Mouse (Mus musculus): ENCODE results near the gene Rab37. TPM values are rescaled to one million over a fixed set of nuclear protein-coding genes. Genes with fewer than 3 reads are reported as not detected.

Gene Rab37
- polyA plus RNA-seq, 1 experiment from 2014 or later: 3.5 TPM

GRCm38 (mm10) chr11:115107403-115107916 lies 16.2 kb downstream of the Rab37 start:
- H3K4me3 ChIP-seq: no peak overlapping the region
- 38% methylated on average over 4 of the region's 4 CpGs for WGBS
- no peak for ATAC-seq (ENCODE audit: low FRiP score, low read depth)
- no peaks in the 10 kb centered on the region for H3K27me3 ChIP-seq (replicated peaks)
- H3K9me3 ChIP-seq: no peaks in the 10 kb centered on the region
- no peak overlapping the region for H3K4me2 ChIP-seq (replicated peaks)
- no peaks in the 10 kb centered on the region for H3K36me3 ChIP-seq
- H3K4me1 ChIP-seq: peaks cover 11% of the 10 kb centered on the region; the same call in 1 of the 2 replicates
- no peak overlapping the region for H3K9ac ChIP-seq
- no peak overlapping the region for H3K27ac ChIP-seq

DNA sequence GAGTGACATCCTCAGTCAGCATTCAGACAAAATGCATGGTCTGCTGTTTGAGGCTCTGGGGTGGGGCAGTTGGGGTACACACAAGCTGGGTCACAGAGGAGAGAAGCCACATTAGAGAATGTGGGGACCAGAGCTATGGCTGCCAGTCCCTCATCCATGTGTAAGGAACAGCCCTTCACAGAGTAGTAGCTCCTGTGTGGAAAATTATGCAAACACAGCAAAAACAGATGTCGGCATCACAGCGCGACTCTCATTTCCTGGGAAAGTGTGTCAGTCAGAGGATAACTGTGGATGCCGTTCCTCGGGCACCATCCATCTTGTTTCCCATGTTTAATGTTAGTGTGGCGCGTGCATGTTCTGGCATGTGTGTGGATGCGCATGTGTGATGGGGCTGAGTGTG lies 16.9 kb downstream of the Rab37 start:
- no peaks in the 10 kb centered on the region for H3K36me3 ChIP-seq
- H3K4me1 ChIP-seq: peaks cover 11% of the 10 kb centered on the region; the same call in 1 of the 2 replicates
- H3K9ac ChIP-seq: no peak overlapping the region
- WGBS: 91% methylated on average over 8 of the region's 8 CpGs
- no peak overlapping the region for H3K27ac ChIP-seq
- no peak for ATAC-seq (ENCODE audit: low FRiP score, low read depth)
- no peaks in the 10 kb centered on the region for H3K9me3 ChIP-seq
- H3K4me3 ChIP-seq: no peak overlapping the region
- H3K4me2 ChIP-seq (replicated peaks): no peak overlapping the region
- H3K27me3 ChIP-seq (replicated peaks): no peaks in the 10 kb centered on the region

GRCm38 (mm10) chr11:115110271-115110670 lies 19.0 kb downstream of the Rab37 start:
- ATAC-seq (ENCODE audit: low FRiP score, low read depth): no peak
- no peaks in the 10 kb centered on the region for H3K36me3 ChIP-seq
- no peaks in the 10 kb centered on the region for H3K27me3 ChIP-seq (replicated peaks)
- no peak overlapping the region for H3K9ac ChIP-seq
- no peaks in the 10 kb centered on the region for H3K9me3 ChIP-seq
- H3K4me3 ChIP-seq: no peak overlapping the region
- 87% methylated on average over 5 of the region's 5 CpGs for WGBS
- peaks cover 11% of the 10 kb centered on the region; the same call in 1 of the 2 replicates for H3K4me1 ChIP-seq
- no peak overlapping the region for H3K4me2 ChIP-seq (replicated peaks)
- no peak overlapping the region for H3K27ac ChIP-seq

DNA sequence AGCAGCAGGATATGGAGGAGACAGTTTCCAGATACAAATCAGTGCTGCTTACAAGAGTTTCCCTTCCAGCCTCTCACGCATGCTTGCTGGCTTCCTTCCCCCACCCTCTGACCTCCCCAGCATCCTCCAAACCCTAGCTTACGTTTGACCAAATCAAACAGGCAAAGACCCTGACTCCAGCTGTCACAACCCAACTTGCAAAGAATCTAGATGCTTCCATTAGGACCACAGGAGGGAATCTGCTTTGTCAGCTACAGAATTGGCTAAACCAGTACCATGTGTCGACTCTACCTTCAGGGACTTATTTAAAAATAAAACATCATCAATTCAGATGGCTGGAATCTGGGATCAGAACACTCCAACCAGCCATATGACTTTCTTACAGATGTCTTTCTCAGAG lies 21.0 kb downstream of the Rab37 start:
- no peak for ATAC-seq (ENCODE audit: low FRiP score, low read depth)
- H3K4me1 ChIP-seq: peaks cover 8% of the 10 kb centered on the region; the same call in 1 of the 2 replicates
- no peak overlapping the region for H3K4me3 ChIP-seq
- H3K36me3 ChIP-seq: no peaks in the 10 kb centered on the region
- H3K27ac ChIP-seq: no peak overlapping the region
- no peaks in the 10 kb centered on the region for H3K9me3 ChIP-seq
- no peak overlapping the region for H3K4me2 ChIP-seq (replicated peaks)
- H3K27me3 ChIP-seq (replicated peaks): no peaks in the 10 kb centered on the region
- H3K9ac ChIP-seq: no peak overlapping the region
- WGBS: 66% methylated on average over 3 of the region's 3 CpGs

DNA sequence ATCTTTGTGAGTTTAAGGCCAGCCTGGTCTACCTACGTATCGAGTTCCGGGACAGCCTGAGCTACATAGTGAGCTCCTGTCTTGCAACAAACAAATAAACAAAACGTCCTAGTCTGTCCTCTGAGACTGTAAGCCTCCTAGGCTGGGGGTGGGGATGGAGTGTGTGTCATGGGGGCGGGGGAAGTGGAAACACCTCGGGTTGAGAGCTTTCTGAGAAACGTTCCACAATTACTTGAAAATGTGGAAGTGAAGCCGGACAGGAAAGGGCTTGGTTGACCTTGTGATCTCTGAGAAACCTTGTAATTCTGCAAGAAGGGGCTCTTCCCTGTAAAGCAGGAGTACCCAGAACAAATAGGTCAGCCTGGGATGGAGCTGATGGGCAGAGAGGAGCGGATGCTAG lies 28.2 kb downstream of the Rab37 start:
- Histone ChIP-seq H3K4me1 (no peaks in the 10 kb centered on the region), H3K36me3 (no peaks in the 10 kb centered on the region), H3K4me2 (replicated peaks) (no peak overlapping the region), H3K9ac (no peak overlapping the region), H3K4me3 (no peak overlapping the region), H3K27ac (no peak overlapping the region), H3K27me3 (replicated peaks) (0 out of 2 replicates have a peak, but pooled peaks cover 5% of the 10 kb centered on the region), H3K9me3 (no peaks in the 10 kb centered on the region)
- WGBS: 78% methylated on average over 9 of the region's 9 CpGs
- no peak for ATAC-seq (ENCODE audit: low FRiP score, low read depth)

GRCm38 (mm10) chr11:115128483-115128882 lies 37.3 kb downstream of the Rab37 start:
- Histone ChIP-seq H3K27me3 (replicated peaks) (no peaks in the 10 kb centered on the region), H3K4me1 (no peaks in the 10 kb centered on the region), H3K27ac (no peak overlapping the region), H3K4me3 (no peak overlapping the region), H3K4me2 (replicated peaks) (no peak overlapping the region), H3K9ac (no peak overlapping the region), H3K36me3 (no peaks in the 10 kb centered on the region), H3K9me3 (no peaks in the 10 kb centered on the region)
- ATAC-seq (ENCODE audit: low FRiP score, low read depth): no peak
- WGBS: 90% methylated on average over 4 of the region's 4 CpGs

DNA sequence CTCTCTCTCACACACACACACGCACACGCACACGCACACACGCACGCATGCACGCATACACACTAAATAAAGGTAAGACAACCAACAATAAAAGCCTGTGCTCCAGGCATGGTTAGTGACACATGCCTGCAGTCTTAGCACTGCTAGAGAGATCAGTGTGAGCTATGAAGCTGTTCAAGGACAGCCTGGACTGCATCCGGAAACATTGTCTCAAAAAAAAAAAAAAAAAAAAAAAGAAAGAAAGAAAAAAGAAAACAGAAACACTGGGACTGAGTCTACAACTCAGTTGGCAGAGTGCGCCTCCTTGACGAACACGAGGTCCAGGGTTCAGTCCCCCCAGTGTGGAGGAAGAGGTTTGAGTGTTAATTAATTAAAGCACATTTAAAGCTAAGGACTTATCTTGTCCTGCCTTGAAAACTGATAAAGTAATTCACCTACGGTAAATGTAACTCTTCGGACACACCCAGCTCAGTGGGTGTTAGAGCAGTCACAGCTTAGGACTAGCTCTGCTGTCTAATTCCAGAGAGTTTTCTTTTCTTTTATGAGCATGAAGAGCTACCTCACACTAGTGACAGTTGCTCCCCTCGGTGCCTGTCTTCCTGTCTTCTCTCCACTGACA lies 38.4 kb downstream of the Rab37 start:
- no peak overlapping the region for H3K4me2 ChIP-seq (replicated peaks)
- H3K4me3 ChIP-seq: no peak overlapping the region
- no peaks in the 10 kb centered on the region for H3K36me3 ChIP-seq
- no peaks in the 10 kb centered on the region for H3K4me1 ChIP-seq
- WGBS: 87% methylated on average over 13 of the region's 13 CpGs
- H3K9ac ChIP-seq: no peak overlapping the region
- no peaks in the 10 kb centered on the region for H3K9me3 ChIP-seq
- ATAC-seq (ENCODE audit: low FRiP score, low read depth): no peak
- no peaks in the 10 kb centered on the region for H3K27me3 ChIP-seq (replicated peaks)
- H3K27ac ChIP-seq: no peak overlapping the region

GRCm38 (mm10) chr11:115131768-115132381 lies 40.6 kb downstream of the Rab37 start:
- no peaks in the 10 kb centered on the region for H3K36me3 ChIP-seq
- no peak overlapping the region for H3K4me3 ChIP-seq
- H3K27ac ChIP-seq: no peak overlapping the region
- no peaks in the 10 kb centered on the region for H3K9me3 ChIP-seq
- ATAC-seq (ENCODE audit: low FRiP score, low read depth): no peak
- H3K4me1 ChIP-seq: no peaks in the 10 kb centered on the region
- no peak overlapping the region for H3K9ac ChIP-seq
- WGBS: 84% methylated on average over 8 of the region's 8 CpGs
- H3K4me2 ChIP-seq (replicated peaks): no peak overlapping the region
- no peaks in the 10 kb centered on the region for H3K27me3 ChIP-seq (replicated peaks)

GRCm38 (mm10) chr11:115133800-115134199 lies 42.6 kb downstream of the Rab37 start, which contains the start of gene Cd300lf:
Gene Cd300lf (minus strand): TSS chr11:115133992.
- Histone ChIP-seq H3K4me1 (no peaks in the 10 kb centered on the region), H3K27me3 (replicated peaks) (no peaks in the 10 kb centered on the region), H3K4me3 (no peak within 1 kb of the TSS), H3K9ac (no peak within 1 kb of the TSS), H3K4me2 (replicated peaks) (no peak within 1 kb of the TSS), H3K9me3 (no peaks in the 10 kb centered on the region), H3K27ac (no peak within 1 kb of the TSS), H3K36me3 (no peaks in the 10 kb centered on the region)
- ATAC-seq (ENCODE audit: low FRiP score, low read depth): no peak
- WGBS: 86% methylated on average over 8 of the region's 8 CpGs

DNA sequence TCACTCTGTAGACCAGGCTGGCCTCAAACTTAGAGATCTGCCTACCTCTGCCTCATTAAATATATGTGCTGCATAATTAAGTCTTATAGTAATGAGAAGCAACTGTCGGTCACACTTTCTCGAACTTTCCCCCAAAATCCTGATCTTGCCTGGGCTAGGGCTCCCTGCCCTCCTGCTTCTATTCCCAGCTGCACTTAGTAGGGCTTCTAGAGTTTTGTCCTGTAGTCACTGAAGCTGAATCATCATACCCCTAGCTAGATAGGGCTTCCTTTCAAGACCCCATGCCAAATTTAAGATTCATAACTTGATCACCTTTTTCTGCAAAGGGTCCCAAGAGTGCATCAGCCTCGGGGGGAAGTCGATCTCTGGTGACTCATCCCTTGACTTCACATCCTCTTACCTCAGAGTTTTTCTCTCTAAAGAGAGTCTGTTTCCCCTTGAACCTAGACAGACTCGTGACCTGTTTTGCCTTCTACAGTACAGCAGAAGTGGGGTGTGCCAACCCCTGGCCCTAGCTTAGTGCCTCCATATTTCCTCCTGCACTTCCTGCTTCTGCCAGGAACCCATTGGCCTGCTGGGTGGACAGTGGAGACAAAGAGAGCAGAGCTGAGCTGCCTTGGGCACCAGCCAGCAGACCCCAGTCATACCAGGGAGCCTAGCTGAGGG lies 47.5 kb downstream of the Rab37 start:
- Histone ChIP-seq H3K4me2 (replicated peaks) (no peak overlapping the region), H3K4me3 (no peak overlapping the region), H3K36me3 (no peaks in the 10 kb centered on the region), H3K9ac (no peak overlapping the region), H3K4me1 (no peaks in the 10 kb centered on the region), H3K27me3 (replicated peaks) (no peaks in the 10 kb centered on the region), H3K27ac (no peak overlapping the region), H3K9me3 (no peaks in the 10 kb centered on the region)
- no peak for ATAC-seq (ENCODE audit: low FRiP score, low read depth)
- WGBS: 83% methylated on average over 5 of the region's 5 CpGs

GRCm38 (mm10) chr11:115141970-115142369 lies 50.7 kb downstream of the Rab37 start:
- no peak overlapping the region for H3K9ac ChIP-seq
- WGBS: 85% methylated on average over 2 of the region's 2 CpGs
- H3K9me3 ChIP-seq: no peaks in the 10 kb centered on the region
- H3K4me1 ChIP-seq: no peaks in the 10 kb centered on the region
- no peak for ATAC-seq (ENCODE audit: low FRiP score, low read depth)
- H3K4me3 ChIP-seq: no peak overlapping the region
- no peaks in the 10 kb centered on the region for H3K27me3 ChIP-seq (replicated peaks)
- H3K27ac ChIP-seq: no peak overlapping the region
- no peaks in the 10 kb centered on the region for H3K36me3 ChIP-seq
- H3K4me2 ChIP-seq (replicated peaks): no peak overlapping the region

DNA sequence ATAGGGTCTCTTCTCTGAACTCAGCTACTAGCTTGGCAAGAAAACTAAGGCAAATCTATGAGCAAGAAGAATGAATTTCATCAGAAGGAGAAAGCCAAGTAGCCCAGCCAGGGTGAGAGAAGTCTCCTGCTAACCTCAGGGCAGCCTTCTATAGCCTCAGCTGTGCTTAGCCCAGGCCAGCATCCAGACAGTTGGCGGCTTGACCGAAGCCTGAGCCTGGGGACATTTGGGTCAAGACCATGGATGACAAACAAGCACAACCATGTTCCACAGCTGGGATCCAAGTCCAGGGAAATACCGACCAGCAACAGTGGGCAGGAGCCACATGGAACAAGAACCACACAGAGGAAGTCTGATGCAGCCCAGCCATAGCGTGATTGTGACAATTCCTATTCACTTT lies 56.6 kb downstream of the Rab37 start:
- Histone ChIP-seq H3K9me3 (0 out of 2 replicates have a peak, but pooled peaks cover 4% of the 10 kb centered on the region), H3K4me2 (replicated peaks) (no peak overlapping the region), H3K4me1 (peaks cover 11% of the 10 kb centered on the region; the same call in 1 of the 2 replicates), H3K36me3 (no peaks in the 10 kb centered on the region), H3K4me3 (no peak overlapping the region), H3K9ac (no peak overlapping the region), H3K27me3 (replicated peaks) (peaks cover 3% of the 10 kb centered on the region; the same call in 1 of the 2 replicates), H3K27ac (no peak overlapping the region)
- no peak for ATAC-seq (ENCODE audit: low FRiP score, low read depth)
- WGBS: 88% methylated on average over 4 of the region's 4 CpGs
